Mouse (Mus musculus): ENCODE measurements around the gene Plekha6. TPM values are rescaled to one million over a fixed set of nuclear protein-coding genes. Genes with fewer than 3 reads are reported as not detected.

The Plekha6 gene
- polyA plus RNA-seq, 1 experiment = 104 TPM

DNA sequence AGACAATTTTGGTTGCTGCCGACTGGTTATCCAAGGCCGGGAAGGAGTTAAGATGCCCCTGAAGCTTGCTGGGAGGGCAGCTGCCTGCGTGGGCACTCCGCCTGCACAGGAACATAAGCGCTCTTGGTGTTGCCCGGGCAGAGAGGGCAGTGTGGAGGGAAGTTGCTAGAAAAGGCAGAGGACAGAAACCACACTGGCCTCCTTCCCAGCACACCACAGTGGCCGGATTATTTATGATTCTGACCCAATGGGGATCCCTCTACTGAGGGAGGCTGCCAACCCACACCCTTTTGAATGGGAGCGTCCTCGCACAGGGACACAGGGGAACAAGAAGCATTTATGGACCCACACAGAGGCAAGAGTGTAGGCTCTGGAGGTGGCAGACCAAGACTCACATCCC is 7.3 kb downstream of the Plekha6 start:
- H3K27me3 ChIP-seq (ENCODE audit: control insufficient read depth, insufficient read depth, low read length) = no peaks in the 10 kb centered on the region
- no peak overlapping the region for H3K4me3 ChIP-seq (ENCODE audit: low read depth, low read length)
- peaks cover 10% of the 10 kb centered on the region; the same call in 1 of the 2 replicates for H3K4me1 ChIP-seq (ENCODE audit: control insufficient read depth, insufficient read depth, insufficient read length, low read length)
- H3K27ac ChIP-seq (ENCODE audit: insufficient read depth, low read depth, low read length) = no peak overlapping the region
- peaks cover 29% of the 10 kb centered on the region for H3K36me3 ChIP-seq (ENCODE audit: control insufficient read depth, insufficient read depth, low read length)
- 75% methylated on average over 9 of the region's 9 CpGs for WGBS
- TF ChIP-seq CTCF (IDR thresholded peaks at IDR 0.05; ENCODE audit: extremely low read depth, insufficient read length, insufficient replicate concordance, low read depth, low read length) (no peak), POLR2A (IDR thresholded peaks at IDR 0.05; ENCODE audit: low read depth, low read length) (no peak)

GRCm38 (mm10) chr1:133175150-133175549 is 11.1 kb downstream of the Plekha6 start:
- TF ChIP-seq CTCF (IDR thresholded peaks at IDR 0.05; ENCODE audit: extremely low read depth, insufficient read length, insufficient replicate concordance, low read depth, low read length) (no peak), POLR2A (IDR thresholded peaks at IDR 0.05; ENCODE audit: low read depth, low read length) (no peak)
- H3K4me3 ChIP-seq (ENCODE audit: low read depth, low read length) = no peak overlapping the region
- 54% methylated on average over 6 of the region's 6 CpGs for WGBS
- no peak overlapping the region for H3K27ac ChIP-seq (ENCODE audit: insufficient read depth, low read depth, low read length)
- H3K4me1 ChIP-seq (ENCODE audit: control insufficient read depth, insufficient read depth, insufficient read length, low read length) = peaks cover 12% of the 10 kb centered on the region
- H3K36me3 ChIP-seq (ENCODE audit: control insufficient read depth, insufficient read depth, low read length) = peaks cover 35% of the 10 kb centered on the region
- no peaks in the 10 kb centered on the region for H3K27me3 ChIP-seq (ENCODE audit: control insufficient read depth, insufficient read depth, low read length)

DNA sequence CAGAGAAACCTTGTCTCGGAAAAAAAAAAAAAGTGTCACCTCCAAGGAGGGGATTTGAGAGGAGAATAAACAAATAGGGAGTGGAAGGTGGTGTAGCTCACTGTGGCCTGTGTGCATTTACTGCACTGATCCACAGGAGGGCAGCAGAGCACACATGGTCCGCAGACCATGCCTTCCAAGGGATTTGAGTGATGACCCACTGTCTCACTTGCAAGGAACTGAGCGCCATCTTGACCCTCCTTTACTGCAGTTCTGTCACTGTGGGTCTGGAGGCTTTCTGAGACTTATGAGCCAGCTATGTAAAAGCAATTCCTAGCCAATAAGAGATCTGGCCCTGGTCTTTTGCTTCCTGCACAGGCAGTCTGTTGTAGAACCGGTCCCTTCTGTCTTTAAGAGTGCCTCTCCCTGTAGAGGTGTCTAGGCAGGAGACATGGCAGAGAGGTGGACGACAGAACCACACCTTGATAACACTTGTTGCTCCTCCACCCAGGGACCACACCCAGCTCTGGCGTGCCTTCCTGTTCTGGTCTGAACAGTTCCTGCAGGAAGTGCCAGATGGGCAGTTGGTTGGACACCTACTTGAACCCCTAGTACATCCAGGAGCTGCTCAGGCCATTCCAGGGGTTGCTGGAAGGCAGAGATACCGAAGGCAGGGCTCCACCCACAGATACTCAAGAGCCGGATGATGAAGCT is 13.6 kb downstream of the Plekha6 start:
- H3K4me1 ChIP-seq (ENCODE audit: control insufficient read depth, insufficient read depth, insufficient read length, low read length) = peaks cover 19% of the 10 kb centered on the region
- peak overlapping the region; percentile 59 for H3K27ac ChIP-seq (ENCODE audit: insufficient read depth, low read depth, low read length)
- peaks cover 27% of the 10 kb centered on the region for H3K36me3 ChIP-seq (ENCODE audit: control insufficient read depth, insufficient read depth, low read length)
- no peaks in the 10 kb centered on the region for H3K27me3 ChIP-seq (ENCODE audit: control insufficient read depth, insufficient read depth, low read length)
- no peak overlapping the region for H3K4me3 ChIP-seq (ENCODE audit: low read depth, low read length)
- TF ChIP-seq POLR2A (IDR thresholded peaks at IDR 0.05; ENCODE audit: low read depth, low read length) (no peak), CTCF (IDR thresholded peaks at IDR 0.05; ENCODE audit: extremely low read depth, insufficient read length, insufficient replicate concordance, low read depth, low read length) (peak; percentile 87; the same call in 1 of the 2 replicates)
- 21% methylated on average over 8 of the region's 8 CpGs for WGBS

- TF ChIP-seq CTCF (IDR thresholded peaks at IDR 0.05; ENCODE audit: extremely low read depth, insufficient read length, insufficient replicate concordance, low read depth, low read length) (no peak), POLR2A (IDR thresholded peaks at IDR 0.05; ENCODE audit: low read depth, low read length) (no peak)
- Histone ChIP-seq H3K4me1 (ENCODE audit: control insufficient read depth, insufficient read depth, insufficient read length, low read length) (peaks cover 19% of the 10 kb centered on the region), H3K36me3 (ENCODE audit: control insufficient read depth, insufficient read depth, low read length) (peaks cover 22% of the 10 kb centered on the region), H3K27me3 (ENCODE audit: control insufficient read depth, insufficient read depth, low read length) (no peaks in the 10 kb centered on the region), H3K27ac (ENCODE audit: insufficient read depth, low read depth, low read length) (peak overlapping the region; percentile 59), H3K4me3 (ENCODE audit: low read depth, low read length) (no peak overlapping the region)
- 25% methylated on average over 11 of the region's 11 CpGs for WGBS
Observed at GRCm38 (mm10) chr1:133178732-133179440, 14.9 kb downstream of the Plekha6 start.

GRCm38 (mm10) chr1:133181072-133182015 is 17.3 kb downstream of the Plekha6 start:
- 44% methylated on average over 31 of the region's 31 CpGs for WGBS
- Histone ChIP-seq H3K27me3 (ENCODE audit: control insufficient read depth, insufficient read depth, low read length) (no peaks in the 10 kb centered on the region), H3K36me3 (ENCODE audit: control insufficient read depth, insufficient read depth, low read length) (peaks cover 11% of the 10 kb centered on the region; the same call in 1 of the 2 replicates), H3K4me3 (ENCODE audit: low read depth, low read length) (peak overlapping the region; percentile 53), H3K4me1 (ENCODE audit: control insufficient read depth, insufficient read depth, insufficient read length, low read length) (peaks cover 19% of the 10 kb centered on the region), H3K27ac (ENCODE audit: insufficient read depth, low read depth, low read length) (0 out of 2 replicates have a peak overlapping the region, but pooled peaks have one; percentile 16)
- TF ChIP-seq POLR2A (IDR thresholded peaks at IDR 0.05; ENCODE audit: low read depth, low read length) (no peak; the same call in 1 of the 2 replicates), CTCF (IDR thresholded peaks at IDR 0.05; ENCODE audit: extremely low read depth, insufficient read length, insufficient replicate concordance, low read depth, low read length) (peak; percentile 79)

DNA sequence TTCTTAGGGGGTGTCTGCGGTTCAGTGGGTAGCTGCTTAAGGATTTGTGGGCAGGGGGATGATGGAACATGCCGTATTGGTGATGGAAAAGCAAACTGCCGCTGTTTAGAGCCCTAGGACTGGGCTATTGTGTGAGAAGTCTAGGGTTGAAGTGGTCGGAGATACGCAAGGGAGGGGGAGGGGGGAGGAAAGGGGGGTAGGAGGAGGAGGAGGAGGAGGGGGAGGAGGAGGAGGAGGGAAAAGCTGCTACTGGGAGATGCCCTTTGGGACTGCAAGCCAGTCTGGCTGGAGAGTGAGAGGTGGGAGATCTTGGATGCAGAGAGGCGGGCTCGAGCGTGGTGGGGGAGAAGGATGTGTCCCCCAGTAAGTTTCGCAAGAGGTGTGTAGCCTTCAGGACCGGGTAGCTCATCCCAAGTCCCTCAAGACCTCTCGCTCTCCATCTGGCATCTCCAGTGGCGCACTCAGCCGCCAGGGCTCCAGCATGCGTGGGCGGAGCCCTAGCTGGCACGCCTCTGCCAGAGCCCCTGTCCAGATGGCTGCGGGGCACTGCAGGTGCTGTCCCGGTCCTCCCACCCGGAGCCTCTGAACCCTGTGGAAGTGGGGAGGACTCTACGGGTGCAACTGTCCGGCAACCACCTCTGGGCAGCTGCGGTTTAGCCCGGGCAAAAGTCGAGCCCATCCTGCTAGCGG is 18.2 kb downstream of the Plekha6 start:
- 0 out of 2 replicates have a peak overlapping the region, but pooled peaks have one; percentile 16 for H3K27ac ChIP-seq (ENCODE audit: insufficient read depth, low read depth, low read length)
- peak overlapping the region; percentile 53 for H3K4me3 ChIP-seq (ENCODE audit: low read depth, low read length)
- no peaks in the 10 kb centered on the region for H3K27me3 ChIP-seq (ENCODE audit: control insufficient read depth, insufficient read depth, low read length)
- H3K36me3 ChIP-seq (ENCODE audit: control insufficient read depth, insufficient read depth, low read length) = peaks cover 9% of the 10 kb centered on the region; the same call in 1 of the 2 replicates
- TF ChIP-seq POLR2A (IDR thresholded peaks at IDR 0.05; ENCODE audit: low read depth, low read length) = no peak
- no peak for TF ChIP-seq CTCF (IDR thresholded peaks at IDR 0.05; ENCODE audit: extremely low read depth, insufficient read length, insufficient replicate concordance, low read depth, low read length)
- WGBS = 27% methylated on average over 25 of the region's 25 CpGs
- H3K4me1 ChIP-seq (ENCODE audit: control insufficient read depth, insufficient read depth, insufficient read length, low read length) = peaks cover 19% of the 10 kb centered on the region

All from small intestine, adult 2 months (tissue).